Mouse (Mus musculus) lung, embryonic 15.5 days (tissue): ENCODE measurements at regions not wholly inside any gene's neighbourhood (a gene's known extent, or its start where the extent isn't known, plus 50 kb on each side); places are given as distances from the start of the nearest gene placed in this dataset.

Experiments
- ATAC-seq: fragments of 200-750 bp; cut with Nextera tagmentation; 2 replicates; pipeline ENCODE4 v1.8.0; 2017; ENCODE audit warnings: moderate number of reproducible peaks, borderline replicate concordance; ENCODE audit not compliant: low FRiP score, low TSS enrichment; ENCODE audit errors: extremely low read depth
- H3K27ac ChIP-seq: fragments of 300-500 bp; sonication (generic); 2 replicates; pipeline ENCODE4 v1.5.1; 2015; ENCODE audit warnings: moderate library complexity, mild to moderate bottlenecking, inconsistent platforms
- H3K27me3 ChIP-seq: fragments of 300-500 bp; sonication (generic); 2 replicates; pipeline ENCODE4 v1.6.1; 2015; ENCODE audit warnings: inconsistent platforms
- H3K36me3 ChIP-seq: fragments of 300-500 bp; sonication (generic); 2 replicates; pipeline ENCODE4 v1.6.1; 2015; ENCODE audit warnings: inconsistent platforms
- H3K4me1 ChIP-seq: fragments of 300-500 bp; sonication (generic); 2 replicates; pipeline ENCODE4 v1.6.1; 2015; ENCODE audit warnings: inconsistent platforms
- H3K4me2 ChIP-seq: fragments of 300-500 bp; sonication (generic); 2 replicates; pipeline ENCODE4 v1.6.1; 2015; ENCODE audit warnings: inconsistent platforms, mild to moderate bottlenecking, moderate library complexity
- H3K4me3 ChIP-seq: fragments of 300-500 bp; sonication (generic); 2 replicates; pipeline ENCODE4 v1.5.1; 2015; ENCODE audit warnings: mild to moderate bottlenecking, inconsistent platforms
- H3K9ac ChIP-seq: fragments of 300-500 bp; sonication (generic); 2 replicates; pipeline ENCODE4 v1.6.1; 2015; ENCODE audit warnings: inconsistent platforms
- H3K9me3 ChIP-seq: fragments of 300-500 bp; sonication (generic); 2 replicates; pipeline ENCODE4 v1.6.1; 2016; ENCODE audit warnings: inconsistent platforms
- WGBS: fragments of 180-500 bp; shearing (Covaris S2); methylation state at CpG from one replicate; pipeline ENCODE4 v1.1.7; 2015; 5-methylcytosine and 5-hydroxymethylcytosine counted together

DNA sequence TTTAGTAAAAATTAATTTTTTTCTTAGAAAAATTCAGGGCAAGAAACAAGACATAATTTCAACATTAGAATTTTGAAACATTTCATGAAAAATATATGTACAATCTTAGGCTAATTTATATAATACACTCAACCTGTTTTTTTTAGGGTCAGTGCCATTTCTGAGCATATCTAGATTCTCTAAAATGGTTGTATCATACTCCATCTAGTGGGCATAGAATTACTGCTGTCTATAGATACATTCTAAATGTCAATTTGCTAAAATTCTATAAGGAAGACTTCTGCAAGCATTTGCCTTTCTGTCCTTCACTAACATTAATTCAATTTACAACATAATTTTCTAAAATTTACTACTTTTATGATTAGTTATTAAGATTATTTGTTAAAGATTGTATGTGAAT lies 507.7 kb downstream of the Zbbx start:
- ATAC-seq: no peak
- no peak overlapping the region for H3K4me2 ChIP-seq
- no peaks in the 10 kb centered on the region for H3K36me3 ChIP-seq
- no peaks in the 10 kb centered on the region for H3K27me3 ChIP-seq
- H3K4me1 ChIP-seq: no peaks in the 10 kb centered on the region
- H3K9ac ChIP-seq: no peak overlapping the region
- no peak overlapping the region for H3K4me3 ChIP-seq
- H3K27ac ChIP-seq: no peak overlapping the region
- no peaks in the 10 kb centered on the region for H3K9me3 ChIP-seq

DNA sequence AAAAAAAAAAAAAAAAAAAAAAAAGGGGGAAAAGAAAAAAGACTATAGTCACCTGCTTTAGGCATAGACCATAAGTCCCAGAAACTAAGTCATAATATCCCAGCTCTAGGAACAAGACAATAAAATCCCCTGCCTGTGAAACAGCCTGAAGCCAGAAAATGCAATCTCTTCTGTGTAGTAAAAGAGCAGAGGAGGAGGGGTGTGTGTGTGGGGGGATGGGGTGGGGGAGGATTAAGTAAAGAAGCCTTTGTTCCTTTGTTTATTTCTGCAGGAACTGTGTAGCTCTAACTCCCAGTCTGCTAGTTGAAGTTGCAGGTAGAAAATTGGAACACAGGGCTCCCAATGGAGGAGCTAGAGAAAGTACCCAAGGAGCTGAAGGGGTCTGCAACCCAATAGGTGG lies 532.2 kb downstream of the Zbbx start:
- no peak overlapping the region for H3K4me3 ChIP-seq

DNA sequence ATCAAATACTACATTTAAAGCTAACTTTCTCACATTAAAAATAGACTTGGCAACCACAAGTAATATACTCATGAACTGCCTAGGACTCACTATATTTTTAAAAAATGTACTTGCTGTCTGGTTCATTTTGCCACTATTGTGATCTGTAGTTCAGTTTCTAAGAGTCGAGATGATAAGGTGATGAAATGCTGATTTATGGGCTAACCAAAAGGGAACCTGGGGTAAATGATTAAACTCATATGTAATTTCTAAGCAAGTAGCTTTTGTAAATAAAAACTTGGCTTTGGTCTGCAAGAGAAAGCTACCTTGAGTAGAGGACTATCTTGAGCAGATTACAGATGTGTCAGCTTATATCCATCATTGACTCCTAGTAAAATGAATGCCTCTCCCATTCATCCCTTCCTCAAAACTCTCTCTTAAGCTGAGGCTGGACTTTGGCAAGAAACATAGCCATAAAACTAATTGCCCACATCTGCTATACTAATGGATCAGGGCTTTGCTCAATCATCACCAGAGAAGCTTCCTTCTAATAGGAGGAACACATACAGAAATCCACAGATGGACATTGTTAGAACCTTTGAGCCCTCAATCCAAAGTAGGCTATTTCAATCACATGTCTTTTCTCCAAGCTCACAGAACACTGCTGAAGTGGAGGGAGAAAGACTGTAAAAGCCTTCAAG lies 563.4 kb downstream of the Zbbx start:
- H3K36me3 ChIP-seq: no peaks in the 10 kb centered on the region
- no peaks in the 10 kb centered on the region for H3K9me3 ChIP-seq
- ATAC-seq: no peak
- no peaks in the 10 kb centered on the region for H3K4me1 ChIP-seq
- H3K27me3 ChIP-seq: no peaks in the 10 kb centered on the region
- no peak overlapping the region for H3K27ac ChIP-seq
- H3K4me3 ChIP-seq: no peak overlapping the region
- 75% methylated on average over 1 of the region's 1 CpGs for WGBS
- H3K9ac ChIP-seq: no peak overlapping the region
- no peak overlapping the region for H3K4me2 ChIP-seq

More for the DNA sequence above, 532.2 kb downstream of the Zbbx start:
- H3K9ac ChIP-seq: no peak overlapping the region
- no peak overlapping the region for H3K4me2 ChIP-seq
- no peak for ATAC-seq
- H3K27me3 ChIP-seq: no peaks in the 10 kb centered on the region
- H3K4me1 ChIP-seq: no peaks in the 10 kb centered on the region
- no peaks in the 10 kb centered on the region for H3K9me3 ChIP-seq
- H3K36me3 ChIP-seq: no peaks in the 10 kb centered on the region
- H3K27ac ChIP-seq: no peak overlapping the region

DNA sequence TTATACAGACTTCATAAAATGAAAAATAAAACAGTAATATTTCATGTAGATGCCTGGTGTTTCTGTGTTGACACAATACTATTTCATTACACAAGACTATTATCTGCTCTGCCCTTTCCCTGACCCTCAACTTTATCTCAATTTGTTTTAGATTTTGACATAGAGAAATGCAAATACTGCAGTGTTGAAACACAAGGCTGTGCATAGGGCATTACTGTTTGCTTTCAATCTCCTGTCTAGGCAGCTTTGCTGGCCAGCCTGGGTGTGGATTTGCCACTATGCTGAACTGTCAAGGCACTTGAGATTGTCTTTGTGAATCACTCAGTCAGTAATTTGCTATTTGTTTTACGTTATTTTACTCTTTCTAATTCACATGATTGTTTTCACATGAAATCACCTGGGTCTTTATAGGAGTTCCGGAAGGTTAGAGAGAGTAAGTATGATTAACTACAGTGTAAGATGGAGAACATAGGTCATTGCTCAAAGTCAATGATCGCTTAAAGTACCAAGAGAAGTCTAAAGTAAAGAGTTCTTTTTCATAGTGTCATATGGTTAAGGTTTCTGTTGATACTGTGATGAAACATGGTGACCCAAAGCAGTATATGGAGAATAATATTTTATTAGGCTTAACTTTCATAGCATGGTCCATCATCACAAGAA lies 576.0 kb downstream of the Zbbx start:
- ATAC-seq: 0 out of 2 replicates have a peak, but pooled peaks have one; percentile 27
- no peaks in the 10 kb centered on the region for H3K36me3 ChIP-seq

DNA sequence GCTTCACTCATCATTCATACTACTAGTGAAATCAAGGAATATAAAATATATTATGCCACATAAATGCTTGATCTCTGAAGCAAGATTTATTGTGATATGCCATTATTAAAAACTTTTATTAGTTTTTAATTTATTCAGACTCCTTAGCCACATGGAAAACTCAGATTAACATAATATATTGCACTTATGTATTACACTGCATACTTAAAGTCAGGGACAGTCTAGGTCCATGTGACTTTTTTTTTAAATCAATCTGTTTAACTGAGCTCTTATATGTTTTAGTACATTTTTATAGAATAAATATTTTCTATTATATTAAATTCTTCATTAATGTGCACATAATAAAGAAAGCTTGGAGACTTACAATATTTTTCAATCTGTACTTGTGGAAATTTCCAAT lies 599.7 kb downstream of the Zbbx start:
- Histone ChIP-seq H3K27ac (no peak overlapping the region), H3K4me1 (no peaks in the 10 kb centered on the region), H3K36me3 (no peaks in the 10 kb centered on the region), H3K9ac (no peak overlapping the region), H3K4me2 (no peak overlapping the region), H3K27me3 (no peaks in the 10 kb centered on the region), H3K4me3 (no peak overlapping the region), H3K9me3 (no peaks in the 10 kb centered on the region)
- ATAC-seq: no peak

More for the DNA sequence above, 576.0 kb downstream of the Zbbx start:
- no peak overlapping the region for H3K4me3 ChIP-seq
- H3K27me3 ChIP-seq: no peaks in the 10 kb centered on the region
- 46% methylated on average over 3 of the region's 3 CpGs for WGBS
- no peaks in the 10 kb centered on the region for H3K4me1 ChIP-seq
- H3K9me3 ChIP-seq: no peaks in the 10 kb centered on the region
- no peak overlapping the region for H3K27ac ChIP-seq
- H3K4me2 ChIP-seq: no peak overlapping the region
- H3K9ac ChIP-seq: no peak overlapping the region

DNA sequence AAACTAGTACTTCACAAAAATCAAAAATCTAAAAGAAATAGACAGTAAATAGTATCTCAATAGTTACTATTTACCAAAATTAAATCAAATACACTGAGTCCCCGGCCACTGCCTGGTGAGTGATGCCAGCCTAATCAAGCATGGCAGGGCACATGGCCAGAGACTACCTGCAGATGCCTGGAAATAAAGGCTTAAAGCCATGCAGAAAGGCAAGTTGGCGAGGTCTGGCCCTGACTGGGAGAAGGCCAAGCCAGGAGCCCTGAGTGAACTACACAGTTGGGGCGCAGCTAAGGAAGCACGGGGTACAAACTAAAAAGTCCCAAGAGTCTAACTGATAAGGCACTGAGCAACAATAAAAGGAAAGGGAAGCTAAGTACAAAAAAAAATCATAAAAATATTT lies 630.0 kb downstream of the Zbbx start:
- WGBS: 72% methylated on average over 4 of the region's 4 CpGs
- no peaks in the 10 kb centered on the region for H3K27me3 ChIP-seq
- no peaks in the 10 kb centered on the region for H3K4me1 ChIP-seq
- H3K9me3 ChIP-seq: no peaks in the 10 kb centered on the region
- H3K27ac ChIP-seq: no peak overlapping the region
- ATAC-seq: no peak
- no peak overlapping the region for H3K4me2 ChIP-seq
- no peaks in the 10 kb centered on the region for H3K36me3 ChIP-seq
- H3K9ac ChIP-seq: no peak overlapping the region
- H3K4me3 ChIP-seq: no peak overlapping the region

DNA sequence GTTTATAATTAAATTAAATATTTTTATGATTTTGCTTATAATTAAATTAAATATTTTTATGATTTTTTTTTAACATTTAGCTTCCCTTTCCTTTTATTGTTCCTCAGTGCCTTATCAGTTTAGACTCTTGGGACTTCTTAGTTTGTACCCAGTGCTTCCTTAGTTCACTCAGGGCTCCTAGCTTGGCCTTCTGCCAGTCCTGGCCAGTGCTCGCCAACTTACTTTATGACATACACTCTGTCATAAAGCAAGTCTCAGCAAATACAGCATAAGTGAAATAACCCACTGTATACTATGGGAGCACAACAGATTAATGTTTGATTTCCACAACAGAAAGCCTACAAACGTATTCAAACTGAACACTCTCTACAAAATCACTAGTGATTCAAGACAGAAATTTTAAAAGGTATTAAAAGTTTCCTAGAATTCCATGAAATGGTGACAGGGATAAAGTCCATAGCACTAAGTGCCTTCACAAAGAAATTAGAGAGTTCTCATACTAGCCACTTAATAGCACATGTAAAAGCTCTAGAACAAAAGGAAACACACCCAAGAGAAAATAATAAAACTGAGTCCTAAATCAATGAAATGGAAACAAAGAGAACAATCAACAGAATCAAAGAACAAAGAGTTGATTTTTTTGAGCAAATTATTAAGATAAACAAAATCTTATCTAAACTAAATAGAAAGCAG lies 630.7 kb downstream of the Zbbx start:
- no peaks in the 10 kb centered on the region for H3K27me3 ChIP-seq
- H3K36me3 ChIP-seq: no peaks in the 10 kb centered on the region
- H3K9me3 ChIP-seq: no peaks in the 10 kb centered on the region
- no peak for ATAC-seq
- no peak overlapping the region for H3K27ac ChIP-seq
- no peak overlapping the region for H3K4me2 ChIP-seq
- no peak overlapping the region for H3K4me3 ChIP-seq
- no peak overlapping the region for H3K9ac ChIP-seq
- 45% methylated on average over 2 of the region's 2 CpGs for WGBS
- H3K4me1 ChIP-seq: no peaks in the 10 kb centered on the region

DNA sequence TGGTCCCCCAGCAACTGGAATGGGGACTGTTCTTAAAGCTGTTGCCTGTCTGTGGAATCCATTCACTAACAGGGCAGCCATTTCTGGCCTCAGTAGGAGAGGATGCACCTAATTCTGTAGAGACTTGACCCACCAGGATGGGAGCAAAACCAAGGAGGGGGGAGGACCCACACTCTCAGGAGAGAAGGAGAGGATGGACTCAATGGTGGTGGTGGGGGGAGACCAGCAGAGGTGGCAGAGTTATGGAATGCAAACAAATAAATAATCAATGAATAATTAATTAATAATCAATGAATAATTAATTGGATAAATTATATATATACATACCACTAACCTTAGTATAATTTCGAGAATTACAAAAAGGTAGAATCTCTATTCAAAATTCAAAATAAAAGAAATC lies 681.1 kb downstream of the Zbbx start:
- H3K36me3 ChIP-seq: no peaks in the 10 kb centered on the region
- no peak overlapping the region for H3K9ac ChIP-seq
- H3K27me3 ChIP-seq: no peaks in the 10 kb centered on the region
- H3K27ac ChIP-seq: no peak overlapping the region
- H3K4me3 ChIP-seq: no peak overlapping the region
- WGBS: 81% methylated on average over 1 of the region's 1 CpGs
- H3K9me3 ChIP-seq: no peaks in the 10 kb centered on the region
- no peak for ATAC-seq
- no peaks in the 10 kb centered on the region for H3K4me1 ChIP-seq
- no peak overlapping the region for H3K4me2 ChIP-seq
